Mouse (Mus musculus) frontal cortex, postnatal 10 days (tissue): ENCODE data around the gene Ppp6r2.

Experiments
- DNase-seq, 2 experiments: peaks; one replicate each; pipeline ENCODE4 v3.0.0; 2022; ENCODE audit warnings: low spot score in 2 of 2, mixed read lengths in 1 of 2

Ppp6r2 gene

GRCm38 (mm10) chr15:89308406-89309139 is 97.2 kb downstream of the Ppp6r2 start:
- DNase-seq, result no peak

- no peak for DNase-seq
These were observed 98.7 kb downstream of the Ppp6r2 start for GRCm38 (mm10) chr15:89309962-89310498.

- no peak for DNase-seq
These were observed 102.0 kb downstream of the Ppp6r2 start for GRCm38 (mm10) chr15:89313359-89313758.

GRCm38 (mm10) chr15:89314107-89314506 is 102.8 kb downstream of the Ppp6r2 start:
- no peak for DNase-seq

- peak; percentile 43 to 45 for DNase-seq
These were observed 103.3 kb downstream of the Ppp6r2 start for GRCm38 (mm10) chr15:89314511-89315189.

GRCm38 (mm10) chr15:89315190-89315731 is 103.9 kb downstream of the Ppp6r2 start, which contains the start of gene Sbf1:
TSS of gene Sbf1 (minus strand) at chr15:89315311.
- peak; percentile 97 to 98 for DNase-seq

- no peak for DNase-seq
These were observed 104.8 kb downstream of the Ppp6r2 start for GRCm38 (mm10) chr15:89316146-89316545.

GRCm38 (mm10) chr15:89321264-89321663 is 109.9 kb downstream of the Ppp6r2 start:
- DNase-seq, result no peak

GRCm38 (mm10) chr15:89322670-89323522 is 111.5 kb downstream of the Ppp6r2 start, which contains the start of gene Adm2:
TSS of gene Adm2 (plus strand) at chr15:89322720.
- DNase-seq, result no peak

GRCm38 (mm10) chr15:89323656-89324055 is 112.3 kb downstream of the Ppp6r2 start:
- no peak for DNase-seq

GRCm38 (mm10) chr15:89326441-89326840 is 115.1 kb downstream of the Ppp6r2 start:
- no peak for DNase-seq

- no peak for DNase-seq
These were observed 122.9 kb downstream of the Ppp6r2 start, which contains the start of gene Miox for GRCm38 (mm10) chr15:89334271-89334670. TSS of gene Miox (plus strand) at chr15:89334398.

GRCm38 (mm10) chr15:89334774-89335537 is 123.6 kb downstream of the Ppp6r2 start:
- DNase-seq, result no peak

- no peak for DNase-seq
These were observed 125.1 kb downstream of the Ppp6r2 start for GRCm38 (mm10) chr15:89336422-89336821.
